Mouse (Mus musculus): ENCODE measurements at regions not wholly inside any gene's neighbourhood (a gene's known extent, or its start where the extent isn't known, plus 50 kb on each side); places are given as distances from the start of the nearest gene placed in this dataset.

DNA sequence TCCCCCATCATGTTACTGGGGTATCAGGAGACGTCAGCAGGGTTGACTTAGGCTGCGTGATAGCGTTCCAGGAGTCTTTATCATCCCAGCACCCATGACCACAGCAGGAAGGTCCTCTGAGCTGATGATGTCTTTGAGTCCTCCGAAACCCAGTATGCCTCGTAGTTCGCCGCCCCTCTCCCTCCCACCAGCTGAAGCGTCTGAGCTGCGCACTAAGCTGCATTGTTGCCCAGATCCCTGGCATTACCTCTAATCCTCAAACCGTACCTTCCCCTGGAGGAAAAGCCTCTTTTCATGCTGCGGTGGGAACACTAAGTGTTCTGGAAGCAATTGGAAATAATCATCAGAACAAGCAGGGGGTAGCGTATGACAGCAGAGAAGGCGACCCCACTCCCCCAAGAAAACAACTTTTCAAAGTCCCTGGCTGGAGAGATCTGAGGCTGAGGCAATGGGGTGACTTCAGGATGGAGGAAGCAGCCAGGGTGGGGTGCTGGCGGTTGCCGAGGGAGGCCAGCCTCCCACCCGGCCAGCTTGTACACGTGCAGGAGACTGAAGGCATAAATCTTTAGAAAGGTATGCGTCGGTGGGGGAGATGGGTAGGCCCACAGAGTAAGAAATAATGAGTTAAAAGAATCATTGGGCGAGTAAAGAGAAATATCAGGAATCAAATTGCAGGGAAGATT lies 93.7 kb upstream of the Lrfn2 start:
- no peak for ATAC-seq (replicated peaks; ENCODE audit: low FRiP score, low TSS enrichment, poor library complexity, severe bottlenecking)

DNA sequence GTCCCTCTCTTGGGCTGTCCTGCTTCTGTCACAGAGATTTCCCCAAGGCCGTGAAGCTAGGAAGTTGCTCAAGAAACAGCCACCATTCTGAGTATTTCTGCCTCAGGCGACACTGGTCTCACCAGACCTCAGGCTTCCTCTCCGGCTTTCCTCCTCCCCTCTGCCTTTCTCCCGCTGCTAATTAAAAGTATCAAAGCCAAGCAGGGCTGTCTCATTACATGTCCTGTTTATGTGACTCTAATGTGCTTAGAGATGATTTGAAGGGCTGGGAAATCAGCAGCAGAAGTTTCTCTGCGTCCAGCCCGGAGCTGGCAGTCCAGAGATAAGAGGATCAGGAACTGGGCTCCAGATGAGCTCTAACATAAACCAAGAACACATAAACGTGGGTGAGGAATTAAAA lies 84.3 kb upstream of the Lrfn2 start:
- no peak for ATAC-seq (replicated peaks; ENCODE audit: low FRiP score, low TSS enrichment, poor library complexity, severe bottlenecking)

DNA sequence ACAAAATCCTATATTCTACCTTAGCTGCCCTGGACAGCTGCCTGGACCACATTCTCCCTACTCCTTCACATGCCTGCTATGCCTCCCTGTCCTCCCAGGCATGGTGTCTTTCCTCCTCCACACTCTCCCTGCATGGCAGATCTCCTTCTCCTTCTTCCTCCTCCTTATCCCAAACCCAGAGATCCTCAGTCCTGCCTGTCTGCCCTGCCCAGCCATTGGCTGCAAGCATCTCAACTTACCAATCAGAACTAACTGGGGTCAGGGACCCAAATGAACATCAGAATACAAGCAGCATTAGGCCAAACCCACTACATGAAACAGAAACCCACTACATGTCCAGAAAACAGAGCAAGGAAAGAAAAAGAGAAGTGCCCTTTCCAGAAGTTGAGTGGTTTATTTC lies 81.3 kb upstream of the Lrfn2 start:
- ATAC-seq (replicated peaks; ENCODE audit: low FRiP score, low TSS enrichment, poor library complexity, severe bottlenecking) = no peak

DNA sequence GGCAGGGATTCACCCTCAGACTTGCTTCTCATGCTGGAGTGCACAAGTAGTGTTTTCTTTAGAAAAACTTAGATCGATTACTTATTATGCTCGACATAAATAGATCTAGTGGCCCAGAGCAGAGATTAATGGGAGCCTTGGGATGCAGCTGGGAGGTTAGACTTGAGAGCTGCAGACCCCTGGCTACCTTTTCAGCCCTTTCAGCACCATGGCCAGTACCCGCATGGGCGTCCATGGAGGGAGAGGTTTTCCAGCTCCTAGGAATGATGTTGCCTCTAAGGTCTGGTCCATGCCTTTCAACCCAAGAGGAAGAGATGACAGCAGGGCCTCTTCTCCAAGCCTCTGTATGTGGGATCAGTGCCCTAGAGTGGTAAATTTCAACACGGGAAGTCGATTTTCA lies 73.3 kb upstream of the Lrfn2 start:
- no peak for ATAC-seq (replicated peaks; ENCODE audit: low FRiP score, low TSS enrichment, poor library complexity, severe bottlenecking)

DNA sequence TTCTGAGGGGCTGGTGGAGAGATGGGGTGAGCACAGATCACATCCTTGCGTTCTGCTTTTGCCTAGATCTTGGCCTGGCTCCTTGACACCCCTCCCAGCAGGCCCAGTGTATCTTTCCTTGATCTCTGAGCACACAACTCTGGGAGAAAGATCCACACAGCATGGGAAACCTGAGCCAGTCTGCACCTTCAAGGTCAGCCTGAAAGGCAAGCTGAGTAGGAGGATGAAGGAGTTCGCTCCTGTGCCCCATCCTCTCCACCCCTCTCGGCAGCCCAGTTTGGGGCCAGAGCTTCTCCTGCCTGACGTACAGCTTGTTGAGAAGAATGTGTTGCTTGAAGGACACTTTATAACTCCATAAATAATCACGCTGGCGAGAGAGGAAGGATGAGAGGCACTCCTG lies 61.7 kb upstream of the Lrfn2 start:
- ATAC-seq (replicated peaks; ENCODE audit: low FRiP score, low TSS enrichment, poor library complexity, severe bottlenecking) = no peak

DNA sequence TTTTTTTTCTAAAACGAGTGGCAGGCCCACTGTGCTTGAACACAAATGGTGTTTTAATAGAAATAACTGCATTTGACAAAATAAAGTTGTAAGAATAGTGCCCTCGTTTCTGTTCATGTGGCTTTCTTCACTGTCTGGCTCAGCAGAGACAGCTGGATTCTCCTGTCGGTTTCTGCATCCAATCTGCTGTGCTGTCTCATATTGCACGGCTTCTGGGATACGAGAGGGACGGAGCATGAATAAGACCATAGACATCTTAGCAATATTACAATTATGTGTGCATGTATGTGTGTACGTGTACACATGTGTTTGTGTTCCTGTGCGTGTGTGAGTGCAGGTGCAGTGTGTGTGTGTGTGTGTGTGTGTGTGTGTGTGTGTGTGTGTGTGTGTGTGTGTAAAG lies 54.7 kb upstream of the Lrfn2 start:
- ATAC-seq (replicated peaks; ENCODE audit: low FRiP score, low TSS enrichment, poor library complexity, severe bottlenecking) = no peak

DNA sequence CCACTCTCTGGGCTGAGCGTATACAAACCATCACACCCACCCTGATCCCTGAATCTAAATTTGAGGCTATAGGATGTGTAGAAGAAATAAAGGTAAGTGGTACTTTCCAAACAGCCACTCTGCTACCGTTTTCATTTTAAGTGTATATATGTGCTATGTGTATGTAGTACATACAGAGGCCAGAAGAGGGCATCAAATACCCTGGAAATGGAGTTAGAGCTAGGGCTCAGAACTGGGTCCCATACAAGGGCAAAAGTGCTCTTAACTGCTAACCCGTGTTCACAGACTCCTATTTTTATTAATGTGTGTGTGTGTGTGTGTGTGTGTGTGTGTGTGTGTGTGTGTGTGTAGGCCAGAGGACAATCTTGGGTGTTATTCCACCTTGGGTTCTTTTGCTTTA lies 51.6 kb upstream of the Lrfn2 start:
- no peak for ATAC-seq (replicated peaks; ENCODE audit: low FRiP score, low TSS enrichment, poor library complexity, severe bottlenecking)

DNA sequence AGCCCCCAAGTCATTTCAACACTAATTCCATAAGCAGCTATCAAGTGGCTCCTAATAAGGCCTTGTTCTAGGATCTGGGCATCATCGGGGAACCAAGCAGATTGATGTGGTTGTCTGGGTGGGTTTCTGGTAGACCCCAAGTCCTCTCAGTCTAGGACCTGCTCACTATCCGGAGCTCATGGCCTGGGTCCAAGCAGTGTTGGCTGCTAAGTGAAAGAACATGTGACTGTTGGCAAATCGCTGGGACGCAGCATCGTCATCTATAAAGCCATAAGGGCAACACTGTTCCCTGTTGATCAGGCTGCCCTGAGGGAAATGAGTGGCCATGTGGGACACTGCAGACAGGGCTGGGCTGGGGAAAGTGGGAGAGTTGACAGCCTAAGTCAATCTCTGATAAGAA lies 50.2 kb upstream of the Lrfn2 start:
- no peak for ATAC-seq (replicated peaks; ENCODE audit: low FRiP score, low TSS enrichment, poor library complexity, severe bottlenecking)

Data from megakaryocyte-erythroid progenitor cell, adult 5-6 weeks (primary cell).